Mouse (Mus musculus) liver, postnatal 0 days (tissue): ENCODE data around the gene Mical3.

ENCODE experiments used
- CTCF ChIP-seq: sonication (generic); IDR thresholded peaks from 2 replicates; pipeline ENCODE4 v1.5.1; 2016; ENCODE audit warnings: antibody characterized with exemption, low read depth
- EP300 ChIP-seq: IDR thresholded peaks from 2 replicates; pipeline ENCODE4 v1.6.1; 2016; ENCODE audit warnings: antibody characterized with exemption, low read depth, mild to moderate bottlenecking

- TF ChIP-seq CTCF (no peak), EP300 (no peak)
Observed at GRCm38 (mm10) chr6:121173471-121173870, 42.7 kb upstream of the Mical3 start.
